Mouse (Mus musculus): Measurements from ENCODE around the gene Sytl3.

GRCm38 (mm10) chr17:6744366-6744765 lies 85.5 kb downstream of the Sytl3 start:
- TF ChIP-seq POLR2A (IDR thresholded peaks at IDR 0.05; ENCODE audit: low read depth, low read length) (no peak), CTCF (conservative IDR thresholded peaks at IDR 0.05; ENCODE audit: insufficient read depth, insufficient read length, low read depth, low read length) (no peak)

All from kidney, adult 2 months (tissue).